Mouse (Mus musculus): ENCODE data around the gene Tmed4. TPM values are rescaled to one million over a fixed set of nuclear protein-coding genes. Genes with fewer than 3 reads are reported as not detected.

Gene Tmed4
- polyA plus RNA-seq, 1 experiment, result 45.7 TPM

- Histone ChIP-seq H3K36me3 (ENCODE audit: control insufficient read depth, insufficient read depth, low read length) (peaks cover 3% of the 10 kb centered on the region; the same call in 1 of the 2 replicates), H3K4me1 (ENCODE audit: control insufficient read depth, insufficient read depth, insufficient read length) (peaks cover 4% of the 10 kb centered on the region; the same call in 1 of the 2 replicates), H3K4me3 (ENCODE audit: extremely low read depth, insufficient read depth, insufficient read length) (no peak overlapping the region), H3K27me3 (ENCODE audit: control insufficient read depth, insufficient read depth, low read length) (no peaks in the 10 kb centered on the region), H3K27ac (ENCODE audit: insufficient read depth, low read length) (no peak overlapping the region)
- TF ChIP-seq POLR2A (IDR thresholded peaks at IDR 0.05; ENCODE audit: low read depth, low read length) (no peak), CTCF (IDR thresholded peaks at IDR 0.05; ENCODE audit: extremely low read depth, insufficient read depth, insufficient read length, insufficient replicate concordance) (no peak)
- 92% methylated on average over 3 of the region's 3 CpGs for WGBS
- DNase-seq (ENCODE audit: low read depth in 1 of 2, low spot score in 2 of 2), result no peak
These were observed 1.8 kb upstream of the Tmed4 start for GRCm38 (mm10) chr11:6276466-6276865.

- WGBS, result 36% methylated on average over 7 of the region's 7 CpGs
- Histone ChIP-seq H3K36me3 (ENCODE audit: control insufficient read depth, insufficient read depth, low read length) (peaks cover 5% of the 10 kb centered on the region; the same call in 1 of the 2 replicates), H3K4me1 (ENCODE audit: control insufficient read depth, insufficient read depth, insufficient read length) (peaks cover 4% of the 10 kb centered on the region; the same call in 1 of the 2 replicates), H3K27ac (ENCODE audit: insufficient read depth, low read length) (peak overlapping the region; percentile 46; the same call in 1 of the 2 replicates), H3K4me3 (ENCODE audit: extremely low read depth, insufficient read depth, insufficient read length) (peak overlapping the region; percentile 35), H3K27me3 (ENCODE audit: control insufficient read depth, insufficient read depth, low read length) (no peaks in the 10 kb centered on the region)
- no peak for DNase-seq (ENCODE audit: low read depth in 1 of 2, low spot score in 2 of 2)
- TF ChIP-seq POLR2A (IDR thresholded peaks at IDR 0.05; ENCODE audit: low read depth, low read length) (no peak), CTCF (IDR thresholded peaks at IDR 0.05; ENCODE audit: extremely low read depth, insufficient read depth, insufficient read length, insufficient replicate concordance) (no peak)
These were observed 419 bp upstream of the Tmed4 start for GRCm38 (mm10) chr11:6275094-6275484.

GRCm38 (mm10) chr11:6273607-6274006 is 1.1 kb downstream of the Tmed4 start:
- Histone ChIP-seq H3K4me1 (ENCODE audit: control insufficient read depth, insufficient read depth, insufficient read length) (peaks cover 4% of the 10 kb centered on the region; the same call in 1 of the 2 replicates), H3K27me3 (ENCODE audit: control insufficient read depth, insufficient read depth, low read length) (no peaks in the 10 kb centered on the region), H3K36me3 (ENCODE audit: control insufficient read depth, insufficient read depth, low read length) (peaks cover 5% of the 10 kb centered on the region; the same call in 1 of the 2 replicates), H3K4me3 (ENCODE audit: extremely low read depth, insufficient read depth, insufficient read length) (peak overlapping the region; percentile 2), H3K27ac (ENCODE audit: insufficient read depth, low read length) (no peak overlapping the region)
- TF ChIP-seq CTCF (IDR thresholded peaks at IDR 0.05; ENCODE audit: extremely low read depth, insufficient read depth, insufficient read length, insufficient replicate concordance) (no peak), POLR2A (IDR thresholded peaks at IDR 0.05; ENCODE audit: low read depth, low read length) (no peak)
- 29% methylated on average over 11 of the region's 11 CpGs for WGBS
- no peak for DNase-seq (ENCODE audit: low read depth in 1 of 2, low spot score in 2 of 2)

GRCm38 (mm10) chr11:6267320-6268254 is 7.1 kb downstream of the Tmed4 start, which contains the start of gene Ddx56:
Ddx56 (minus strand) TSS chr11:6267772.
- peaks cover 29% of the 10 kb centered on the region for H3K36me3 ChIP-seq (ENCODE audit: control insufficient read depth, insufficient read depth, low read length)
- WGBS, result 1% methylated on average over 50 of the region's 50 CpGs
- TF ChIP-seq CTCF (IDR thresholded peaks at IDR 0.05; ENCODE audit: extremely low read depth, insufficient read depth, insufficient read length, insufficient replicate concordance) (no peak), POLR2A (IDR thresholded peaks at IDR 0.05; ENCODE audit: low read depth, low read length) (peak; percentile 63)
- peaks cover 6% of the 10 kb centered on the region; the same call in 1 of the 2 replicates for H3K4me1 ChIP-seq (ENCODE audit: control insufficient read depth, insufficient read depth, insufficient read length)
- peak within 1 kb of the TSS; percentile 85 for H3K4me3 ChIP-seq (ENCODE audit: extremely low read depth, insufficient read depth, insufficient read length)
- H3K27ac ChIP-seq (ENCODE audit: insufficient read depth, low read length), result peak within 1 kb of the TSS; percentile 84
- no peaks in the 10 kb centered on the region for H3K27me3 ChIP-seq (ENCODE audit: control insufficient read depth, insufficient read depth, low read length)
- peak; percentile 86 to 91 for DNase-seq (ENCODE audit: low read depth in 1 of 2, low spot score in 2 of 2)

- 77% methylated on average over 9 of the region's 9 CpGs for WGBS
- no peak overlapping the region for H3K27ac ChIP-seq (ENCODE audit: insufficient read depth, low read length)
- H3K4me1 ChIP-seq (ENCODE audit: control insufficient read depth, insufficient read depth, insufficient read length), result peaks cover 6% of the 10 kb centered on the region; the same call in 1 of the 2 replicates
- H3K36me3 ChIP-seq (ENCODE audit: control insufficient read depth, insufficient read depth, low read length), result peaks cover 28% of the 10 kb centered on the region
- no peak for DNase-seq (ENCODE audit: low read depth in 1 of 2, low spot score in 2 of 2)
- H3K27me3 ChIP-seq (ENCODE audit: control insufficient read depth, insufficient read depth, low read length), result no peaks in the 10 kb centered on the region
- peak overlapping the region; percentile 85; the same call in 1 of the 2 replicates for H3K4me3 ChIP-seq (ENCODE audit: extremely low read depth, insufficient read depth, insufficient read length)
- TF ChIP-seq POLR2A (IDR thresholded peaks at IDR 0.05; ENCODE audit: low read depth, low read length) (no peak), CTCF (IDR thresholded peaks at IDR 0.05; ENCODE audit: extremely low read depth, insufficient read depth, insufficient read length, insufficient replicate concordance) (no peak)
These were observed 8.0 kb downstream of the Tmed4 start for GRCm38 (mm10) chr11:6266621-6267020.

GRCm38 (mm10) chr11:6261434-6262082 is 13.1 kb downstream of the Tmed4 start:
- no peak overlapping the region for H3K27ac ChIP-seq (ENCODE audit: insufficient read depth, low read length)
- peaks cover 51% of the 10 kb centered on the region for H3K36me3 ChIP-seq (ENCODE audit: control insufficient read depth, insufficient read depth, low read length)
- 77% methylated on average over 10 of the region's 10 CpGs for WGBS
- no peak overlapping the region for H3K4me3 ChIP-seq (ENCODE audit: extremely low read depth, insufficient read depth, insufficient read length)
- peak in 1 of 2 experiments; percentile 63 for DNase-seq (ENCODE audit: low read depth in 1 of 2, low spot score in 2 of 2)
- no peaks in the 10 kb centered on the region for H3K27me3 ChIP-seq (ENCODE audit: control insufficient read depth, insufficient read depth, low read length)
- TF ChIP-seq CTCF (IDR thresholded peaks at IDR 0.05; ENCODE audit: extremely low read depth, insufficient read depth, insufficient read length, insufficient replicate concordance) (peak; percentile 86; the same call in 1 of the 2 replicates), POLR2A (IDR thresholded peaks at IDR 0.05; ENCODE audit: low read depth, low read length) (no peak)
- peaks cover under 1% of the 10 kb centered on the region; the same call in 1 of the 2 replicates for H3K4me1 ChIP-seq (ENCODE audit: control insufficient read depth, insufficient read depth, insufficient read length)
